Mouse (Mus musculus): ENCODE results near the gene Ssbp4. TPM values are rescaled to one million over a fixed set of nuclear protein-coding genes. Genes with fewer than 3 reads are reported as not detected.

The Ssbp4 gene
- polyA plus RNA-seq, 1 experiment, result 106 TPM

DNA sequence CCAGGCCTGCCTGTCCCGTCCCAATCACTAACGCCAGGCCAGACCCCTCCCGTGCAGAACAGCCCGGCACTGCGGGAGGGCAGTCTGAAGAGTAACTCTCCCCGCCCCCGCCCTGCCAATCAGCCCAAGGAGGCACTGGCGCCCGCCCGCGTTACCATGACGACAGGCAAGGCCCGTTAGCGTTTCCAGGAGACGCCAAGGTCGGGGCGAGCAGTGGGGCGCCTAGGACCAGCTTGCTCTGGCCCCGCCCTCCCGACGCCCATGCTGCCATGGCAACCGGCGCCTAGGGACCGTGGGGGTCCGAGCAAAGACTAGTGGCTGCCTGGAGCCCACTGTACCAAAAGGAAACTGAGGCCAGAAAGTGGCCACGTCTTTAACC is 7.4 kb downstream of the Ssbp4 start:
- no peak overlapping the region for H3K27ac ChIP-seq (ENCODE audit: insufficient read depth, low read depth, low read length)
- H3K4me1 ChIP-seq (ENCODE audit: control insufficient read depth, insufficient read depth, low read length), result peaks cover 24% of the 10 kb centered on the region
- TF ChIP-seq CTCF (IDR thresholded peaks at IDR 0.05; ENCODE audit: low read depth, low read length), result no peak
- TF ChIP-seq POLR2A (IDR thresholded peaks at IDR 0.05; ENCODE audit: borderline replicate concordance, low read depth, low read length), result no peak
- no peak overlapping the region for H3K4me3 ChIP-seq (ENCODE audit: insufficient read depth, low read length)

DNA sequence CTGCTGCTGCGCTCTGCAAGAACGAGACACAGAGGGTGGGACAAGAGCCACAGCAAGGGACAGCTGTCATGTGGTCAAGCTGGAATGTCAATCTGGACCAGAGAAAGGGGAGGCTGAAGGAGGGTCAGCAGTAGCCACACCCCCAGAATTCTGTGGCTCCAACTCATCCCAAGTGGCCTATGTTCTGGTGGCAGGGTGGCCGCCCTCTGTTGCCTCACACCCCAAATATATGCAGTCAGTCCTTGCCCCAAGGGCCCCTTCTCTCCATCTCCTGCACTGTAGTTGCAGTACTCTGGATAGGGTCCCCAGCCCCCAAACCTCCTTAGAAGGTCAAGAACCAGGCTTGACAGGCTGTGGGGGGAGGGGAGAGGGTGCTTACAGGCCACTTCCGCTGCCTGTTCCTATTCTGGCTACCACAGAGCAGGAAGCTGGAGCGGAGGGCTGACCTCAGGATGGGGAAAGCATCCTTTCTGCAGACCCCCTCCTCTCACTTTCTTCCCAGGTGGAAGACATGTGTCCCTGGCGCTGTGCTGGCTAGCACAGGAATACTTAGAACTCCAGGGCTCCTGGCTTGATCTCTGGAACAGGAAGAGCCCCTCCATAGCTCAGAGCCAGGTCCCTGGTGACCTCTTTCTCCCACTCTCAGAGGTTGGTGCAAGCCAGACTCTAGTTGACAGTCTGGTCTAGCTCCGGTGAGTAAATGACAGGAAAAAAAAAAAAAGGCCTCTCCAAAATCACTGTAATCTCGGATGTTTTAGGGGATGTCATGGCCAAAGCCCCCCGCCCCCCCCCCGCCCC is 8.0 kb downstream of the Ssbp4 start:
- peaks cover 20% of the 10 kb centered on the region for H3K4me1 ChIP-seq (ENCODE audit: control insufficient read depth, insufficient read depth, low read length)
- H3K4me3 ChIP-seq (ENCODE audit: insufficient read depth, low read length), result no peak overlapping the region
- peak overlapping the region; percentile 21; the same call in 1 of the 2 replicates for H3K27ac ChIP-seq (ENCODE audit: insufficient read depth, low read depth, low read length)
- TF ChIP-seq CTCF (IDR thresholded peaks at IDR 0.05; ENCODE audit: low read depth, low read length) (0 out of 2 replicates have a peak, but pooled peaks have one; percentile 5), POLR2A (IDR thresholded peaks at IDR 0.05; ENCODE audit: borderline replicate concordance, low read depth, low read length) (no peak)

DNA sequence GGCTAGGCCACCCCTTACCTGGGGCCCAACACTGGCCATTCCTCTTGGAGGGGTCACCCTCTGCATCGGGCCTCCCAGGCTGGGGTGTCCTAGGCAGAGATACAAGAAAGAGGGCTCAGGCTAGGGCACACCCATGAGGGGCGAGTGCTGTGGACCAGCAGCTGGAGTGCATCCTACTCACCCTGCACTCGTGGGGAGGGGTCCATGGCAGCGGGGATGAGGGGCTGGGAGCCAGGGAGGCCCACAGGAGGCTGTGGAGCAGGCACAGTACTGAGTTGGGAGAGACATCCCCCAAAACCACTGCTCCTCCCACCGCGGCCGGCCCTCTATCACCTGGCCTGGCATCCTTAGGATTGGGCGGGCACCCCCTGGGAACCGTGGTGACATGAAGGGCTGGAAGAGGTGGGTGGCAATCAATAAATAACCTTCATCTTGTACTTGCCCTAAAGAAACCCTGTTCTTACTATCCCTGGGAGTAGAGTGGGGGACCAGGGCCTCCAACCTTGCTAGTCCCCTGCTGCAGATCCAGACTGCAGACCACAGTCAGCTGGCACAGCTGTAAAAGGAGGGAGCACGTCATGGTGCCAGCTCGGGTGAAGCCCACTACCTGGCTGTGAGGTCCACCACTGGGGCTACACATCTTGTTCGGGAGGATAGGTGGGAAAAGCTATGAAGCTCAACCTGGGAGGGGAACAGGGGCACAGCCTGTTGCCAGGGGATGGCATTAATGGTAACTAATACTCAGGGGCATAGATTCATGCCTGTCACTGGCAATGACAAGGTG is 9.0 kb downstream of the Ssbp4 start:
- peaks cover 22% of the 10 kb centered on the region for H3K4me1 ChIP-seq (ENCODE audit: control insufficient read depth, insufficient read depth, low read length)
- TF ChIP-seq CTCF (IDR thresholded peaks at IDR 0.05; ENCODE audit: low read depth, low read length), result no peak
- TF ChIP-seq POLR2A (IDR thresholded peaks at IDR 0.05; ENCODE audit: borderline replicate concordance, low read depth, low read length), result no peak
- H3K4me3 ChIP-seq (ENCODE audit: insufficient read depth, low read length), result no peak overlapping the region
- no peak overlapping the region for H3K27ac ChIP-seq (ENCODE audit: insufficient read depth, low read depth, low read length)

DNA sequence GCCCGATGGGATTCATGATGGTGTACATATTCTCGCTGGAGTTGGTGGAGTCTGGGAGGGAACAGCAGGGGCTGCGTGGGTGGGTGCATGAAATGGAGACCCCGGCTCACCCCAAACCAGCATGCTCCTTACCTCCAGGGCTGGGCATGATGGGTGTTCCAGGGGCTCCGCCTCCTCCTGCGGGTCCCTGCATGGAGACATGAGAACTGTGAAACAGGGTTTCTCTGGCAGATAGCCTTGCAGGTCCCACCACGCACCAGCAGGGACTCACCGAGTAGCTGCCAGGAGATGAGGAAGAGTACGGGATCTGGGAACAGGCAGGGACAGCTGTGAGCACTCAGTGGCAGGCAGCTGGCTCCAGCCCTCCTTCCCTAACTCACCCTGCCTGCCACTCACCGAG is 9.9 kb downstream of the Ssbp4 start:
- TF ChIP-seq CTCF (IDR thresholded peaks at IDR 0.05; ENCODE audit: low read depth, low read length) (no peak), POLR2A (IDR thresholded peaks at IDR 0.05; ENCODE audit: borderline replicate concordance, low read depth, low read length) (no peak)
- H3K4me1 ChIP-seq (ENCODE audit: control insufficient read depth, insufficient read depth, low read length), result peaks cover 20% of the 10 kb centered on the region
- no peak overlapping the region for H3K4me3 ChIP-seq (ENCODE audit: insufficient read depth, low read length)
- no peak overlapping the region for H3K27ac ChIP-seq (ENCODE audit: insufficient read depth, low read depth, low read length)

DNA sequence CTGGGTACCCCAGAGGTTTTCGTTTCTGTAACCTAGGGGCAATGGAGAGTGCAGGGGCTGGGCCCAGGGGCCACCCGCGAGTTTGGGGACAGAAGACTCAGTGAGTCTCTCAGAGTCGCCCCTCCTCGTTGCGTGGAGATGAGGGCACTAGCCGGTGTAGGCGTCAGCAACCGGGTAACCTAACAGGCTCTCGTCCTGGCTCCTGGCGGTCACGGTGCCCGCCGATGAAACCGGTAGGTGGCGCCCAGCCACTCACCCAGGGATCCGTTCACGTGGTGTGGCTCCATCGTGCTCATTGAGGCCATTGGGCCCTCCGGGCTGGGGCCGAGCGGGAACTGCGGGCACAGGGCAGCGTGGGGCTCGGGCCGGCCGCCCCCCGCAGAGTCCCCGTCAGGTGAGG is 10.4 kb downstream of the Ssbp4 start:
- TF ChIP-seq CTCF (IDR thresholded peaks at IDR 0.05; ENCODE audit: low read depth, low read length) (no peak), POLR2A (IDR thresholded peaks at IDR 0.05; ENCODE audit: borderline replicate concordance, low read depth, low read length) (no peak)
- Histone ChIP-seq H3K4me1 (ENCODE audit: control insufficient read depth, insufficient read depth, low read length) (peaks cover 23% of the 10 kb centered on the region), H3K27ac (ENCODE audit: insufficient read depth, low read depth, low read length) (no peak overlapping the region), H3K4me3 (ENCODE audit: insufficient read depth, low read length) (no peak overlapping the region)

DNA sequence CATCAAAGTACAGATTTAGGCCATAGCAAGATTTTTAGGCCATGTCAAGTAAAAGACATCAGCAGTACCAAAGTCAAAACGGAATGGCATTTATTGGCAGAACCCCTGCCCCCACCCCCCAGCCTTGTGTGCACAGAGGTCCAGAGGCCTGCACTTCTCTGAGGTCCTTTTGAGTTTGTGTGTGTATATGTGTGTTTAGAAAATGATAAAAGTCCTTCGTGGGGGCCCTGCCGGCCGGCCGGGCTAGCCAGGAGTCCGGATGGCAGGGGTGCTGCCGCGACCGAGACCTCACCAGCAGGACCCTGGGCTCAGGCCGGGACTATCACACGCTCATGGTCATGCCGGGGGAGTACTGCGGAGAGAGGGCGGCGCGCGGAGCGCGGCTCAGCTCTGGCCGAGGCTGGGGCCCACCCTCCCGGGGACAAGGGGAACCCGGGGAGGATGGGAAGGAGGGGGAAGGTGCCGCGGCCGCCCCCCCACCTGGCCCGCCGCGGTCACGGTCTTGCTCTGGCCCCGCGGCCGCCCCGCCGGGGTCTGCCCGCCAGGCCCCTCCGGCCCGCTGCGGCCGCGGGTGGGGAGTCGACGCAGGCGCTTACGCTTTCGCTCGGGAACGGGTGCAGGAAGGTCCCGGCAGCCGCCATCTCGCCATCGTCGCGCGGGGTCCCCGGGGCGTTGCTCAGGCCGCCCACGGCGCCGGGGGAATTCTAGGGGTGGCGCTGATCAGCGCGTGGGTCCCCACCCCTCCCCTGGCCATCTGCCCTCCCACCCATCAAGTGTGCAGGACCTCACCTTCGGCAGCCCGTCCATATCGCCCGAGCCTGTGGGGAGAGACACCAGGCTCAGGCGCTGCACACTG is 11.0 kb downstream of the Ssbp4 start:
- peaks cover 23% of the 10 kb centered on the region for H3K4me1 ChIP-seq (ENCODE audit: control insufficient read depth, insufficient read depth, low read length)
- TF ChIP-seq POLR2A (IDR thresholded peaks at IDR 0.05; ENCODE audit: borderline replicate concordance, low read depth, low read length) (no peak), CTCF (IDR thresholded peaks at IDR 0.05; ENCODE audit: low read depth, low read length) (no peak)
- H3K27ac ChIP-seq (ENCODE audit: insufficient read depth, low read depth, low read length), result no peak overlapping the region
- no peak overlapping the region for H3K4me3 ChIP-seq (ENCODE audit: insufficient read depth, low read length)

DNA sequence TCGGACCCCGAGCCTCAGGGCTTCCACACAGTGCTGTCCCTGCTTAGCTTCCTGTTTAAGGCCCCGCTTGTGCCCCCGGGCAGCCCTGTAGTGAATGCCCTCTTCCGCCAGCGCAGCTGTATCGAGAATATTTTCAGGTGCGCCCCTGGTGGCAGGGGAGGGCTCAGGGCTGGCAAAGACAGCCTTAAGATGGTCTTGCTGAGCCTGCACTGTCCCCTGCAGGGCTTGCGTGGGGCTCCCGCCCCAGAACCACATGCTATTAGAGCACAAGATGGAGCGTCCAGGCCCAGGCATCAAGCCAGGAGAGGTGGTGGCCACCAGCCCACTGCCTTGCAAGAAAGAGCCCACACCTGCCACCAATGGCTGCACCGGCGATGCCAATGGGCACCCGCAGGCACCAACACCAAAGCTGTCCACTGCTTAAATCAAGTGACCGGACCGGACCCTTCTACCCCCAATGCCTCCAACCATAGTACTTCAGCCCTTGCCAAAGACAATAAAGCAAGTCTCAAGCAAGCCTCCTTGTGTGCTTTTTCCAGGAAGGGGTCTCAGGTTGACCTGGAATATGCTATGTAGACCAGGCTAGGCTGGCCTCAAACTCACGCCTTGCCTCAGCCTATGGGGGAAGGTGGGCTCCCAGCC is 11.8 kb downstream of the Ssbp4 start:
- Histone ChIP-seq H3K4me3 (ENCODE audit: insufficient read depth, low read length) (no peak overlapping the region), H3K27ac (ENCODE audit: insufficient read depth, low read depth, low read length) (no peak overlapping the region), H3K4me1 (ENCODE audit: control insufficient read depth, insufficient read depth, low read length) (peaks cover 23% of the 10 kb centered on the region)
- TF ChIP-seq CTCF (IDR thresholded peaks at IDR 0.05; ENCODE audit: low read depth, low read length), result no peak
- TF ChIP-seq POLR2A (IDR thresholded peaks at IDR 0.05; ENCODE audit: borderline replicate concordance, low read depth, low read length), result no peak

DNA sequence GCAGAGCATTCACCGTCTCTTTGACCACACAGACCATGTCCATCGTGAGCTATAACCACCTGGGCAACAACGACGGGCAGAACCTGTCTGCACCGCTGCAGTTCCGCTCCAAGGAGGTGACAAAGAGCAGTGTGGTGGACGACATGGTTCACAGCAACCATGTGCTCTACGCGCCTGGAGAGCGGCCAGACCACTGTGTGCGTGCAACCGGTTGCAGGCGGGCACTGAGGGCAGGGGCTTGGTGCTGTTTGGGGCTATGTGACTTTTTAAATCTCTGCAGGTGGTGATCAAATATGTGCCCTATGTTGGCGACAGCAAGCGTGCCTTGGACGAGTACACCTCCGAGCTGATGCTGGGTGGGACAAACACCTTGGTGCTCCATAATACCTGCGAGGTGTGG is 12.5 kb downstream of the Ssbp4 start:
- no peak overlapping the region for H3K4me3 ChIP-seq (ENCODE audit: insufficient read depth, low read length)
- no peak overlapping the region for H3K27ac ChIP-seq (ENCODE audit: insufficient read depth, low read depth, low read length)
- peaks cover 19% of the 10 kb centered on the region for H3K4me1 ChIP-seq (ENCODE audit: control insufficient read depth, insufficient read depth, low read length)
- TF ChIP-seq POLR2A (IDR thresholded peaks at IDR 0.05; ENCODE audit: borderline replicate concordance, low read depth, low read length), result no peak
- no peak for TF ChIP-seq CTCF (IDR thresholded peaks at IDR 0.05; ENCODE audit: low read depth, low read length)

DNA sequence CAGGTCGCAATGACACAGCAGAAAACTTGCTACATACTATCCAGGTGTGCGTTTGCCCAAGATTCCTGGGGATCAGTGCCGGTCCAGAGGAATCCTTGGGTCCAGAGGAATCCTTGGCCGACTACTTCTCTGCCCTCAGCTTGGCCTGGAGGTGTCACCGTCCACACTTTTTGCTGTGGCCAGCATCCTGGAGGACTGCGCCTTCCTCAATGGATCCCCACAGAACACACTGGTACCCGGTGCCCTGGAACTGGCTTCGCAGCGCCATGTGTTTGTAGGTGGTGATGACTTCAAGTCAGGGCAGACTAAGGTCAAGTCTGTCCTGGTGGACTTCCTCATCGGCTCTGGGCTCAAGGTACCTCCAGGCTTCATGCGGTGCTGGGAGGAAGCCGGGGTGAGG is 12.9 kb downstream of the Ssbp4 start:
- peaks cover 18% of the 10 kb centered on the region for H3K4me1 ChIP-seq (ENCODE audit: control insufficient read depth, insufficient read depth, low read length)
- TF ChIP-seq CTCF (IDR thresholded peaks at IDR 0.05; ENCODE audit: low read depth, low read length), result no peak
- no peak for TF ChIP-seq POLR2A (IDR thresholded peaks at IDR 0.05; ENCODE audit: borderline replicate concordance, low read depth, low read length)
- H3K4me3 ChIP-seq (ENCODE audit: insufficient read depth, low read length), result no peak overlapping the region
- no peak overlapping the region for H3K27ac ChIP-seq (ENCODE audit: insufficient read depth, low read depth, low read length)
